Mouse (Mus musculus) cerebellum, adult 2 months (tissue): ENCODE data around the gene Gm7168.
"Not testable (repeated sequence)": the region's sequence is repeated elsewhere in the genome, so short reads cannot be mapped to it uniquely, and the experiment has no call there.

Experiments used
- CTCF ChIP-seq: fragments of 200-500 bp; IDR thresholded peaks from 2 replicates; pipeline ENCODE4 v1.5.1; 2011; ENCODE audit warnings: low read depth, mild to moderate bottlenecking, control low read depth, low read length, moderate library complexity, borderline replicate concordance; ENCODE audit not compliant: insufficient read depth
- POLR2A ChIP-seq: fragments of 200-500 bp; IDR thresholded peaks from 2 replicates; pipeline ENCODE4 v1.6.1; 2011; ENCODE audit warnings: low read length, control low read depth, borderline replicate concordance; ENCODE audit not compliant: insufficient read depth

DNA sequence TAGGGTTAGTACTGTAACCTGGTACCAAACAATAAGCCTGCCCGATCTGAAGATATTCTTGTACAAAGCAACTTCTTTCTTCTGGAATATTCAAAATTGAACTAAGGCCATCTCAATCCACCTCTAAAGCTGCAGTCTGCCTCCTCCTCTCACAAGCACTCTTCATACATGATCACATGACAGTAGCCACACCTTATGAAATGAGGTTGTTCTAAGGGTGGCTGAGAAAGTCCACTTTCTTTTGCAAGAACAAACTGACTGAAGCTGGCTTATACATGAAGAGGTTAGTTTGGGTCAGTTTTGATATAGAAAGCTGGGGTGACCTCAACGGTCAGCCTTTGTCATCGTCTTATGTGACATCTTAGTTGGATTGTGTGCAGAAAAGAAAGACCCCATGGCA lies 14.1 kb downstream of the Gm7168 start:
- TF ChIP-seq POLR2A, CTCF: not testable (repeated sequence)
